Mouse (Mus musculus) cortical plate, adult 2 months (tissue): ENCODE measurements around the gene Ppat.

Experiments used
- CTCF ChIP-seq: fragments of 200-500 bp; IDR thresholded peaks from 2 replicates; pipeline ENCODE4 v1.5.1; 2011; ENCODE audit warnings: mild to moderate bottlenecking, control low read depth, low read length; ENCODE audit not compliant: insufficient read depth; ENCODE audit errors: extremely low read depth
- POLR2A ChIP-seq: fragments of 200-500 bp; IDR thresholded peaks from 2 replicates; pipeline ENCODE4 v1.6.1; 2011; ENCODE audit warnings: mild to moderate bottlenecking, low read length, control low read depth; ENCODE audit not compliant: insufficient read depth; ENCODE audit errors: extremely low read depth

DNA sequence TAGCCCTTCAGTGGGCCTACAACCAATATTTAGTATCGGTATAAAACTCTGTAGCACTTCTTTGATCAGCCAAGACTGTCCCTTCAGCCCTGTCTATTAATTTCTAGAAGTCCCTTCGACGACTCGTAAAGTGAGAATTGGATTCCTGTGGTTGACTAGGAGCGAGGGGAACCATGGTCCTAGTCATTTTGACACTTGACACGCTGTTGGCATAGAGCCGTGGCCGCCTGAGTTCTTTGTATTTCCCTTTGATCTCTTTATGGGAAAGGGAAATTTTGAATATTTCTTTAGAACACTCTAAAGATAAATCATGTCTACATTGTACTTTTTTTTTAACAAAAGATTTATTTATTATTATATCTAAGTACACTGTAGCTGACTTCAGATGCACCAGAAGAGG lies 24.4 kb upstream of the Ppat start:
- TF ChIP-seq POLR2A: no peak
- no peak for TF ChIP-seq CTCF
